Mouse (Mus musculus) bone marrow macrophage, adult 2 months (primary cell): ENCODE measurements around the gene Hk3. TPM values are rescaled to one million over a fixed set of nuclear protein-coding genes. Genes with fewer than 3 reads are reported as not detected.

Experiments used
- H3K27ac ChIP-seq: 2 replicates; pipeline ENCODE4 v1.5.1; 2012; ENCODE audit warnings: low read depth, low read length; ENCODE audit not compliant: insufficient read depth
- H3K4me1 ChIP-seq: 2 replicates; pipeline ENCODE4 v1.6.1; 2012; ENCODE audit warnings: low read length; ENCODE audit not compliant: control insufficient read depth, insufficient read depth
- H3K4me3 ChIP-seq: 2 replicates; pipeline ENCODE4 v1.5.1; 2012; ENCODE audit warnings: mild to moderate bottlenecking, low read length, moderate library complexity; ENCODE audit not compliant: insufficient read depth
- CTCF ChIP-seq: IDR thresholded peaks from 2 replicates; pipeline ENCODE4 v1.5.1; 2012; ENCODE audit warnings: low read depth, mild to moderate bottlenecking, low read length, moderate library complexity
- POLR2A ChIP-seq: IDR thresholded peaks from 2 replicates; pipeline ENCODE4 v1.6.1; 2012; ENCODE audit warnings: mild to moderate bottlenecking, low read depth, low read length, borderline replicate concordance
- polyA plus RNA-seq: library from polyadenylated mRNA; stranded (reverse); fragments of >200 nt; gene quantifications from 2 replicates; pipeline ENCODE4 v1.2.4, GENCODE M21; 2012; ENCODE audit not compliant: missing spikeins, insufficient read depth, insufficient read length

Hk3 gene
- polyA plus RNA-seq, 1 experiment: 78.5 TPM

- TF ChIP-seq CTCF: no peak
- no peak for TF ChIP-seq POLR2A
- H3K27ac ChIP-seq: no peak overlapping the region
- H3K4me3 ChIP-seq: no peak overlapping the region
- peaks cover 8% of the 10 kb centered on the region for H3K4me1 ChIP-seq
Measured at GRCm38 (mm10) chr13:54983614-54984013, 37.6 kb downstream of the Hk3 start.

- H3K27ac ChIP-seq: no peak overlapping the region
- peaks cover 8% of the 10 kb centered on the region for H3K4me1 ChIP-seq
- no peak overlapping the region for H3K4me3 ChIP-seq
- TF ChIP-seq CTCF: no peak
- no peak for TF ChIP-seq POLR2A
Measured at GRCm38 (mm10) chr13:54983001-54983400, 38.2 kb downstream of the Hk3 start.

DNA sequence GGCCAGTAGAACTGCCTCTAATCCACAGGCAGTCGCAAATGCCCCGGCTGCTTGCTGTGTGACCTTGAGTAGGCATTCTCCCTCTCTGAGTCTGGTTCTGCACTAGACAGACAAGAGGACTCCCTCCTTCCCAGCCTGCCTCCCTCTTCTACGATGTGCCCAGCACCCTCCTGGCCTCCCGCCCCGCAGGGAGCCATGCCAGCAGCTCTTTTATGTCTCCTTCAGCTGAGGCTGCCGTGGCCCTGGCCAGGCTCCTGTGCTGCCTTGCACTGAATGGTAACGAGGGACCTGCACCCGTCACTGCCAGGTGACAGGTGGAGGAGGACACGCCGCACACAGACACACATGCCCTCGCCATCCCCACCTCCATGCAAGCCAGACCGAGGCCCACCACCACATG lies 40.2 kb downstream of the Hk3 start:
- no peak for TF ChIP-seq CTCF
- TF ChIP-seq POLR2A: no peak
- Histone ChIP-seq H3K4me3 (no peak overlapping the region), H3K4me1 (peaks cover 8% of the 10 kb centered on the region), H3K27ac (no peak overlapping the region)

DNA sequence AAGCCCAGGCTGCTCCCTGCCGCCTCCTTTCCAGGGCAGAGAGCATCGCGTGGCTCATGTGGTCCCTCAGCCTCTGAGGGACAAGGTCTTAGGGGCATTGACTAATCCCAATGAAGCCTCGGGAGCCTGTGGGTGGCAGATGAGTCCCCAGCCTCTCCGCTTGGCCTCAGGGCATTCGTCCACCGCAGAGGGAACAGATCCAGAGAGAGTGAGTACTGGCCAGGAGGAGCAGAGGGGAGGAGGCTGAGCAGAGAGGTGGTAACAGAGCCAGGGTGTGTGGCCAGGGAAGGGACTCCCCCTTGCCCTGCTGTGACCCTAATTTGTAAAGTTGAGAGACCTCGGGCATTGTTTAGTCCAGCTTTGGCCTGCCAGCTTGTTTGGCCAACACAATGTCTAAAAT lies 42.4 kb downstream of the Hk3 start:
- TF ChIP-seq CTCF (no peak), POLR2A (no peak)
- Histone ChIP-seq H3K4me3 (no peak overlapping the region), H3K4me1 (peaks cover 8% of the 10 kb centered on the region)

DNA sequence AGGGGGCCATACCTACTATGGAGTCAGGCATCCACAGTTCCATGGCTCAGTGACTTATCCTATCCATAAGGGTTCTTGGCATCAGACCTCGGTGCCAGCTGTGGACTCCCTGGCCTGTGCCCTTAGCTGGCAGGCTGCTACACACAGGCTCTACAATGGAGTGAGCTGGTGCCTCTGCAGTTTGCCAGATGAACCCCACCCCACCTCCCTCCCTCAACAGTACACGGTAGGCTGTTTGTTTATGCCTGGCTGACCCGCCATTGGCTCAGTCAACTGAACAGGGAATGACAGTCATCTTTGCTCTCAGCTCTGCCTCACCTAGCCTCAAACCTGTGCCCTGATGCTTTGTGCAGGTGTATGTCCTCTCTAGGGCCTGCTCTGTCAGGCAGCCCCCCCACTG lies 45.6 kb downstream of the Hk3 start:
- Histone ChIP-seq H3K27ac (no peak overlapping the region), H3K4me3 (no peak overlapping the region), H3K4me1 (no peaks in the 10 kb centered on the region)
- TF ChIP-seq POLR2A (no peak), CTCF (no peak)

More for the DNA sequence above, 42.4 kb downstream of the Hk3 start:
- no peak overlapping the region for H3K27ac ChIP-seq

DNA sequence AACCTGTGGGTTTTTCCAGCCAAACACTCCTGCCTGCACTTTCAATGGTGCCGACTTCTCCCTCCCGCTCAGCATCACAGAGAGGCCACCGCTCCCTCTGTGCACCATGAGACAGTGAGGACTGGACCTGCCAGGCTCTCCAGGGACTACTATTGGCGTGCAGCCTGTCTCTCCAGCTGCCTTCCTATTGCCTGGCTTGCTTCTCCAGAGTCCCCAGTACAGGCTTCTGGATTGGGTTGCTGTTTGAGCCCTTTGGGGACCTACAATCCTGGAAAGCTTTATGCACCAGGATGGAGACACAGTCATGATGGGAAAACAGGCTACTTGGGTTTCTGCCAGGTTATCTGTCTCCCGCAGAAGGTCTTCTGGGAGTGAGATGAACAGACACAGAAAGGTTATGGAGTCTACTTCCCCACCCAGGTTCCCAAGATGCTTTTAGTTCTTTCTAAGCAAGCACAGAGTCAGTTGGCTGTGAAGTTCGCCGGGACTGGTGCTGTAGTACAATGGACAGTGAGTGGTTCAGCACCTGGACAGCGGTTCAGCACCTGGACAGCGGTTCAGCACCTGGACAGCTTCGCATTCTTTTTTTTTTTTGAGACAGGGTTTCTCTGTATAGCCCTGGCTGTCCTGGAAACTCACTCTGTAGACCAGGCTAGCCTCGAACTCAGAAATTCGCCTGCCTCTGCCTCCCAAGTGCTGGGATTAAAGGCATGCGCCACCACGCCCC lies 50.5 kb downstream of the Hk3 start:
- no peak for TF ChIP-seq POLR2A
- no peak for TF ChIP-seq CTCF
- H3K27ac ChIP-seq: no peak overlapping the region
- H3K4me3 ChIP-seq: no peak overlapping the region
- H3K4me1 ChIP-seq: no peaks in the 10 kb centered on the region

GRCm38 (mm10) chr13:54969513-54969912 lies 51.7 kb downstream of the Hk3 start:
- no peak overlapping the region for H3K4me3 ChIP-seq
- H3K4me1 ChIP-seq: no peaks in the 10 kb centered on the region
- TF ChIP-seq POLR2A: no peak
- H3K27ac ChIP-seq: no peak overlapping the region

DNA sequence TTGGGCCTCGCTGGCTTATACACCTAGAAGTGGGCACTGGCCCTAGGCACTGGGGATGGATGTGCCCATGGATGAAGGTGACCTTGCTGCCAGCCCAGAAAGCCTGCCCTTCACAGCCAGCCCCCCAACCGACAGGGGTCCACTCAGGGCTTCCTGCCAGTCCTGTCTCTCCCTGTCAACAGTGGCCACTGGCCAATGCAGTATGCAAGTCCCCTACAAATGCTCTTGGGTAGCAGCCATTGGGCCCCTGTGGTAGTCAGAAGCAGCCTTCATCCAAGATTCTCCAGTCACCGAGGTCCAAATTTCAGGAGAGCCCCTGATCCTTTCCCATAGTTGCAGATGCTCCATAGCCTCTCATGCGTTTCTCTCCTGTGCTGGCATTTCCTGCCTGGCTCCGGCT lies 52.5 kb downstream of the Hk3 start:
- no peak overlapping the region for H3K27ac ChIP-seq
- H3K4me3 ChIP-seq: no peak overlapping the region
- H3K4me1 ChIP-seq: no peaks in the 10 kb centered on the region
- TF ChIP-seq CTCF (no peak), POLR2A (no peak)

GRCm38 (mm10) chr13:54967501-54967900 lies 53.7 kb downstream of the Hk3 start:
- Histone ChIP-seq H3K4me1 (no peaks in the 10 kb centered on the region), H3K27ac (no peak overlapping the region), H3K4me3 (no peak overlapping the region)
- TF ChIP-seq POLR2A (no peak), CTCF (no peak)

- no peak for TF ChIP-seq CTCF
- no peak for TF ChIP-seq POLR2A
- H3K4me1 ChIP-seq: no peaks in the 10 kb centered on the region
- no peak overlapping the region for H3K27ac ChIP-seq
- no peak overlapping the region for H3K4me3 ChIP-seq
Measured at GRCm38 (mm10) chr13:54965256-54965655, 55.9 kb downstream of the Hk3 start.
